Mouse (Mus musculus) mesoderm, embryonic 11.5 days (tissue): ENCODE measurements around the gene Polr2l.

Experiments
- DNase-seq: peaks from one replicate; pipeline ENCODE4 v3.0.0-alpha.2; 2012; ENCODE audit warnings: low read depth, low spot score

Gene Polr2l

DNA sequence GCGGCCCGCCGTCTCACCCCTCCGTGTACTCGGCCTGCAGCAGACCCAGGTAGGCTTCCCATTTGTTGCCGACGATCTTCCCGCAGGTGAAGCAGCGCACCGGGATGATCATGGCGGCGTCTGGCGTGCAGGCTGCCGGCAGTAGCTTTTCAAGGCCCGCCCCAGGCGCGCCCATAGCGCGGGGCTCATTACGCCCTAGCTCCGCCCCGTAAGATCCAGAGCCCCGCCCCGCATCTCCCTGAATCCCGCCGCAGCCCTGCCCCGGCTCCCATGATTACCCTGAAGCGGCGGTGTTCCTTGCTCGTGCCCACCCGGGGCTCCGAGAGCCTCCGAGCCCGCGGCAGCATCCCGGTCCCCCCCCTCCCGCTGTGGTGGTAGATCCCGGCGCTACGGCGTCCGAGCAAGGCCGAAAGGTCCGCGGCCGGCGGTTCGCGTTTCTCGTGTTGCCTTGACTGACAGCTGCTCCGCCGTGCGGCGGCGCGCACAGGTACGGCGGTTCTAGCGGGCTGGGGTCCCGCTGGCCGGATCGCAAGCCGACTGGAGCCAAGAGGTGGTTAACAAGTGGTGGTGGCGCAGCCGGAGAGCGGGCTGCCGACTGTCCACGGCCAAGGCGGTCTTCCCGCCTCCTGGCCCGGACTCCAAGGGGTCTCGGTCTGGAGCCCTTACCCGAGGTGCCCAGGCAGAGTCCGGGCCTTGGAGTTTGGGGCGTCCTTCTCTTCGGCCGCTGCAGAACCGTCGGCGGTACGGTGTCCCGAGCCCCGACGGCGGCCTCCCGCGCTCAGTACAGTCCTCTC lies at the start of gene Polr2l, which contains the start of gene Tspan4:
TSS of gene Polr2l (minus strand) at position 122 of the 794 bp plus-strand sequence.
TSS of gene Tspan4 (plus strand) at position 230 of the 794 bp plus-strand sequence.
- DNase-seq = peak; percentile 83

DNA sequence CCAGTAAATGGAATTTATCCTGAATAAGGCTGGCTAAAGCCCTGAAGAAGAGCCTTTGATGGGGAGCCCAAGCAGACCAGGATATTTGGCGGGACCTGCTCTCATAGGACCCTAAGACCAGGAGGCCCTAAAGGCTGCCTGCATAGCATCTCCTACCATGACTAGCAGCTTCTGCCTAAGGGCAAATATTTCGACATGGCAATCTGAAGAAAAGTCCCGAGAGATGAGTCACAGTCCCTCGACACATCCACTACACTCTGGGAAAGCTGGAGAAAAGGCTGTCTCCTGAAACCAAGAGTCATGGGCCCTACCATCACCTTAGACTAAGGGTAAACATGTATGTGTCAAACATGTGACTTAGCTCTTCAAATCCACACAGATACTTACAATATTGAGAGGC lies 49.3 kb upstream of the Polr2l start:
- no peak for DNase-seq

DNA sequence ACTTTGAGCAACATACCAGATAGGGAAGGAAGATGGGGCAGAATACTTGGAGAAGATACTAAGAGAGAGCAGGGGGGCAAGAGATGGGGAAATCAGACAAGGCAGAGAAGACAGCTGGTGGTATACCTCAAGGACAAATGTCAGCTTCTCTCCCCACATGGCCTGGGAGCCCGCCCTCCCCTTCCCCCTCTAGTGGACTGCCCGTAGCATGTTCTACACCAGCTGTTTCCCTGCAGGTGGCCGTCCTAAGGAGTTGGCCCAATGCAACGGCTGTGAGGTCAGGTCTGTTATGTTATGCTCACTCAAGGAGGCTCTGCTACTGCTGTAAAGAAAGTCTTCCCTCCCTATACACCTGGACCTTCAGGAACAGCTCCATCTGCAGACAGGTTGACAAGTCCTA lies 48.1 kb upstream of the Polr2l start:
- DNase-seq = no peak

DNA sequence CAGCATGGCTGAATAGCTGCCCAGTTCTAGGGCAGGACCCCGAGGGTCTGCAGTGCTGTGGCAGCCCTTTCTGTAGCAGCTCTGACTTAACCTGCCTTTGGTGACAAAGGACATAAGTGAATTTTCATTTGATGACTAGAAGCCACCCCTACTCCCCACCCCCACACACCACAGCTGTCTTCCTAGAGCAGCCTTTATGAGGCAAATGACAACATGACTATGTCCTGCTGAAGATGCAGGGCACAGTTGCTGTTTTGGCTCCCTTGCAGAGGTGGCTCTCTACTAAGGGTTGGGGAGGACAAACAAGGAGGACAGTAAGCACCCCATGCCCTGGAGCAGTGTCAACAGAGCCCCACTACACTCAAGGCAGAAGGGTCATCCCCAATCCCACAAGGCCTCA lies 44.9 kb upstream of the Polr2l start:
- no peak for DNase-seq

DNA sequence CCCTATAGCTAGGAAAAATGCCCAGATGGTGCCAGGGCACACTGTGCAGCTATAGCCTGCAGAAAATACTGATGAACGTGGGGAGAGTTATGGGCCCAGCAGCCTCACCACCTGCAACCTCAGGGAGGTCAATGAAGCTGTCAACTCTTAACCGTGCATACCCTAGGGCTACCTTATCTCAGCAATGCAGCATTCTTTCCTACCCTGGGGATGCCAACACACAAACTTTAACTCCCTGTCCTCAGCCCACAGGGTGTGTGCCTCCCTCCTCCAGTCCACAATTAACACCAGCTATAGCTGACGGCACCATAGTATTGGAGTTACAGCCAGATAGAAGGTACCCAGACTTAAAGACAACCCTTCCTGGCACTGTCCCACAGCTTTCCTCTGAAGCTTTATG lies 44.0 kb upstream of the Polr2l start:
- no peak for DNase-seq

DNA sequence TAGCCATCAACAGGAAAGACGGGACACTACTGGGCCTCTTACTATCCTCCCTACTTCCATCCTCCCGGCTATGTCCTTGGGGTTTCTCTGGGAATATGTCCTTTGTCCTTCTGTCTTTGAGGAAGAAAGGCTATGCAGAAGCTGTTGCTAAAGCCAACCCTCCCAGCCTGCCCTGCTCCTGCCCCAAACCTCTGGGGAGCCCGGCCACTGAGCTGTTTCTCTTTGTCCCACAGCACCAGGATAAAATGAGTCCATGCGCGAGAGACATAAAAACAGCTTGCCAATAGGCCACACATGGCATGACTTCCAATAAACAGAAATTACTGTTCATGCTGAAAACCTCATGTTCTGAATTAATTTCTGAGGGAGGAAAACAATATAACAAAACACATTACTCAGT lies 43.4 kb upstream of the Polr2l start:
- no peak for DNase-seq

DNA sequence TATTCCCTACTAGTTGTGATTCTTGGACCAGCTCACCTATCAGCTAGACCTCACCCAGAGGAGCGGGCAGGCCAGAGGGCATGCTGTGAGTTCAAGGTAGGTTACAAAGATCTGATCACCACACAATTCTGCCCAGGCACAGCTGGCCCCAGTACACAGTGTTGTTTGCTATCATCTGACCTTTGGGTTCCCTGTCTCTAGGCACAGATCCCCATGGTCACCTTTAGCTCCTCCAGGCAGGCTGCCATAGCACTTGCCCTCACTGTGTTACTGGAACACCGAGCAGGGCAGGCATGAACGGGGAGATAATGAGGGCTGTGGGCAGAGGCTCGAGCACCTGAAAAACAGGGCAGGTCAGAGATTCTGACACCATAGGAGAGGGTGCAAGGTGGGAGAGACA lies 42.7 kb upstream of the Polr2l start:
- DNase-seq = no peak

DNA sequence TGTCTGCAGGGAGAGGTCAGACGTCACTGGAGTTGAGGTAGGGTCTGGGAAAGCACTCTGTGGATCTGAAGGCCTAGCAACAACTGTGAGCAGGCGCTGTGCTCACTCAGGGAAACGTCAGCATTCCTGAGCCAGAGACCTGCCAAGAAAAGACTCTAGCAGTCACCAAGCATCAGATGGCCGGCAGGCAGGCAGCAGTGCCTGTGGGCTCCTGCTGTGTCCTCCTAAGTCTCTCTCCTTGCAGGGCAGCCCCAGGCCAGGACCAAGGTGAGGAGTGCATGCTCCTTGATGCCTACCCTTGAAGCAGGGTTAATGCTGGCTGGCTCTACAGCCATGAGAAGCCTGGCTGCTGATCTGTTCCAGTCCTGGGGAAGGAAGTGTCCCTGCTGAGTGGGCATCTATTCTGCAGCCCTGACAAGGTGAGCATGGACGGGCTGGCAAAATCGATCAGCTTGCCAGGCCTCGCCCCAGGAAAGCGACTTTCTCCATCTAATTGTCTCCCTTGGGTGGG lies 35.8 kb upstream of the Polr2l start:
- no peak for DNase-seq

DNA sequence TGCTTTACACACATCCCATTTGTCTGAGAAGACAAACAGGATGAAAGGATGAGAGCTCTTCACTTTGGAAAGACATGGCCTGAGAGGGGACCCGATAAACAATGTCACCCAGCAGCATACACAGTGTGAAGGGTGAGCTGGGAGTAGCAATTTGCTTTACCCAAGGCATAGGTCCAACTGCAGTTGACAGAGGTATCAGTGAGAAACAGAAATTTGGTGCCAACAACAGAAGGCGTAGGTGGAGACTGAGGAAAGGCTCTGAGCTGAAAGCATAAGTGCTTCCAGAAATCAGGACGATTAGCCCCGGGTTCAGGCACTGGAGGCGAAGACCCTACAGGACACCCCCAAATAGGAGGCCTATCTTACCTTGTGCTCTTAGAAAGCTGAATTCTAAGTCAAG lies 35.3 kb upstream of the Polr2l start:
- DNase-seq = no peak

DNA sequence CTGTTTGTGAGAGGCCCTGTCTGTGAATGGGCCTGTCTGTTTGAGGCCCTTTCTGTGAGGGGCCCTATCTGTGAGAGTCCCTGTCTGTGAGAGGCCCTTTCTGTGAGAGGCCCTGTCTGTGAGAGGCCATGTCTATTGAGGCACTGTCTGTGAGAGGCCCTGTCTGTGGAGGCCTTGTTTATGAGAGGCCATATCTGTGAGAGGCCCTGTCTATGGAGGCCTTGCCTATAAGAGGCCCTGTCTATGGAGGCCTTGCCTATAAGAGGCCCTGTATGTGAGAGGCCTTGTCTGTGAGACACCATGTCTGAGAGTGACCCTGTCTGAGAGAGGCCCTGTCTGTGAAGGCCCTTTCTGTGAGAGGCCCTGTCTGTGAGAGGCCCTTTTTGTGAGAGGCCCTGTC lies 33.2 kb upstream of the Polr2l start:
- no peak for DNase-seq

DNA sequence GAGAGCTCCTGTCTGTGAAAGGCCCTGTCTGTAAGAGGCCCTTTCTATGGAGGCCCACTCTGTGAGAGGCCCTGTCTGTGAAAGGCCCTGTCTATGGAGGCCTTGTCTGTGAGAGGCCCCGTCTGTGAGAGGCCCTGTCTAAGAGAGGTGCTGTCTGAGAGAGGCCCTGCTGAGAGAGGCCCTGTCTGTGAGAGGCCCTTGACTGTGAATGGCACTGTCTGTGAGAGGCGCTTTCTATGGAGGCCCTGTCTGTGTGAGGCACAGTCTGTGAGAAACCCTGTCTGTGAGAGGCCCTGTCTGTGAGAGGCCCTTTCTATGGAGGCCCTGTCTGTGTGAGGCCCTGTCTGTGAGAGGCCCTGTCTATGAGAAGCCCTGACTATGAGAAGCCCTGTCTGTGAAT lies 31.3 kb upstream of the Polr2l start:
- no peak for DNase-seq

DNA sequence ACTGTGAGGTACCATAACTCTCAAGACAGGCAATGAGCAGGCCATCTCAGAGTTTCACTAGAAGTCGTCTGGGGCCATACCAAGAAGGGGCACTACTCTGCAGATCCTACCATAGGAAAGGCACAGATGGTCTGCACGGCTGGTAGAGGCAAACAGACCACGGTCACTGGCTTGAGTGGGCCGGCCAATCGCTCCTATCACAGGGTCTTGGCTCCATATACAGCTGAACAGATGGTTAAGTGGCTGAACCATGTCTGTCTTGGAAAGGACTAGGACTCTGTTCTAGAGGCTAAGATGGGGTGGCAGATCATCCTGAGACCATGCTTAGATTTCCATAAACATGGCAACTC lies 27.6 kb upstream of the Polr2l start:
- no peak for DNase-seq

DNA sequence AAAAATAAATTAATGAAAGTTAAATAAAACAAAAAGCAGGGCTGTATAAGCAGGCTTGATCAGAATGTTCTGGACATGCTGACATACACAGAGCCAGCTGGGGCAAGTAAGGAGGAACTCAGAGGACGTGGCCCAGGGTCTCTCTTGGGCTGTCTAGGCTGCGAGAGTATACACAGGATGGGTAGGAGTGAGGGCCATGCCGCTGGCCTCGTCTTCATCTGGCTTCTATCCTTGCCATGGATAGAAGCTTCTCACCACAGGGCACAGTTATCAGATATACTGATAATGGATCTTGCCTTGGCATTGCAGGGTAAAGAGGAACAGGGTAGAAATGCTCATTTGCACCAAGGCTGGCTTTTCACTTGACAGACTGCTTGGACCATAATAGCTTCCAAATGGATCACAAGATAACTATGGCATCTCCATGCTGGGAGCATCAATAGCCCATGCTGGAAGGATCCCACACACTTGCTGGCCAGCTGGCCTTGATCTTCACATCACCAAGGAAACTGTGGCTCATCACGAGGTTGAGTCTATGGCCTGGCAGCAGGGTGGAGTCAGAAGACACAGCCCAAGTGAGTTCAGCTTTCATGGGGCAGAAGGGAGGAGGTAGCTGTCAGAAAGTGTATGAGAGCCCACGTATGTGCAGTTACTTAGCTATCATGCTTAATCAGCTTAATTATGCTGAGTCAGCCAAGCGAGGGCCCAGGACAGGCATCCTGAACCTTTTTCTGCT lies 27.1 kb upstream of the Polr2l start:
- no peak for DNase-seq

DNA sequence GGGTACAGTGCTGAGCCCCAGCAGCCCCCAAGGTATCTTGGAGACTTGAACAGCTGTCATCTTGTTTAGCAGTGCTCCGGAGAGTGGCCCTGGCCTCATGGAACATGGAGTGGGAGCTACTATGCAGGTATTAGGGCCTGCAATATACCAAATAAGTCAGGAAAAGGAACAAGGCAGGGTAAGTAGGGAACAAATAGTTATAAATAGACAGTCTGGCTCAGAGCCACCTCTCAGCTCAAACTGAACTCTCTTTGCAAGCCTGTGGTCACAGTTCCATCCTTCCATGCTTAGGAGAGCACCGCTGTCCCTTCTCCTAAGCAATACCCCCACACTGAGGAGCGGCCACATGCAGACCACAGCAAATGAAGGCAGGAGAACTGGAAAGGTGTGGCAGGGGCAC lies 22.7 kb upstream of the Polr2l start:
- no peak for DNase-seq

DNA sequence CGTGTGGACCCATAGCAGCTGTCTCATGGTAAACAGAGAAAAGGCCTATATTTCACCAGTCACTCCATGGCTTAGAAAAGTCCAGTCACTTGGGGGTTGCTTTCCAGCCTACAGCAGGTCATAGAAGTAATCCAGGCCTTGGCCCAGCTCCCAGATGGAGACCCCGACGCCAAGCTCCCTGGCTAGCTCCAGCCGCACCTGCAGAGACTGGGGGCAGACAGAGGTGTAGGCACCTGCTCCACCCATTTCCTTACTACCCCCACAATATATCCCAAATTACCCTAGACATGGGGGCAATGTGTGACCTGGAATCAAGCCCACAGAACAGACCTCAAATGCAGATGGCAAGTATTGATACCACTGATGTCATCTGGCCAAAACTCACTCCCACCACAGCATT lies 21.0 kb upstream of the Polr2l start:
- no peak for DNase-seq

DNA sequence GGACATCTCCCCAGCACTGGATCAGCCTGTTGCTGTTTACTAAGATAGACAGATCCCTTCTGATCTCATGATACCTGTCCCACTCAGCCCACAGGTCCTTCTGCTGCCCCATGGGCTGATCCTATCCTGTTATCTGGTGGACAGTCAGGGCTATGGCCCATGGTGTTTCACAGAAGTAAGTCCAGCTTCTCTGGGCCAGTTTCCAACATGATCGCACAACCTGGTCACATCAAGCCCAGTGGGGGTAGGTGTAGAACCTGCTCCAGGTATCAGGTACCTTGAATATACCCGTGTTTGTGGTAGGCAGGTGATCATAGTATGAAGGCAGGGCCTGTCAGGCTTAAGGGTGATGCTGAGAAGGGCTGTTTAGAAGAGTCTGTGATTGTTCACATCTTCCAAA lies 20.4 kb upstream of the Polr2l start:
- no peak for DNase-seq

DNA sequence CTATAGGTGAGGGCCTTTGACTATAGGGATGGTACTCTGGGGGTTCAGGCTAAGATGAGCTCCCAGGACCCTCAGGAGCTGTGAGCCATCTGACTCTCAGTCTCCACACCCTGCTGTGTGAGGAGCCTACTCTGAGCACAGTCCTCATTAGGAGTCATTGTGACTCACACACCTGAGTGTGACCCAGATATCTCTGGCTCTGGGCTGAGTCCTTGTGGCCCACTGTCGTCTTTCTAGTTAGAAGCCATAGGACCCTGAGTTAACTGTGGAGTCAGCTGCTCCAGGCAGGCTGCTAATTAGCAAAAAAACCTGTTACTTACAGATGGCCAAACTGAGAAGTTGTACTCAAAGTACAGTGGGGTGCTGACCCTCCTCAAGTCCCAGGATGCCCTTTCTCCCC lies 18.8 kb upstream of the Polr2l start:
- DNase-seq = no peak

DNA sequence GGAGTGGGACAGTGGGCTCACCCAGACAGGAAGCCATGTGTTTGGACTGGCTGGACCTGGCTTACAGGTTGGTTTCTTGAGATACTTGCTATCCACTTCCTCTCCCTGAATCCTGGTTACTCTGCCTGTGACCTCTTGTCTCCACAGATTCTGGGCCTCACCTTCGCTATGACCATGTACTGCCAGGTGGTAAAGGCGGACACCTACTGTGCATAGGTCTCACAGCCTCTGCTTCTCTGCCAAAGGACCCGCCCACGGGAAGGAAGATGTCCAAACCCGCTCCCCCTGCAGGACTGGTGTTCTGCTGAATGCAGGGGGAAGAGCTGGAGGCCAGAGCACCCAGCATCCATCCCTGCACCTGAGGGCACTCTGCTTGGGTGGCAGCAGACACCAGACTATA lies 17.8 kb upstream of the Polr2l start:
- no peak for DNase-seq

DNA sequence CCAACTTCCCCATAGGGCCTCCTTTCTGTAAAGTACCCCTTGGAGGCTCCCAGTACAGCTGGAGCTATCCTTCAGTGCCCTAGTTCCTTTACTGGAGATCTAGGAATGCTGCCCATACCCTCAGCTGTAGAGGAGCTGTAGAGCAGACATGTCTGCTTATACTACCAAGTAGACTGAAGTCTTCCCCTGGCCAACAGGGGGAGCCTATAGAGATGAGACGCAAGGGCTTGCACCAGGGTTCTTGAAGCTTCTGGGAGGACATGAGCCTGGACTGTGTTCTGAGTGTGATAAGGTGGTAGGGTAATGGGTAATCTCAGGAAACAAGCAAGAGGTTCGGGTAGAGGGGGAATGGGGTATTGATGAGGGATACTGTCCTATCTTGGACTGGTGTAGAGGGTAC lies 16.2 kb upstream of the Polr2l start:
- no peak for DNase-seq

DNA sequence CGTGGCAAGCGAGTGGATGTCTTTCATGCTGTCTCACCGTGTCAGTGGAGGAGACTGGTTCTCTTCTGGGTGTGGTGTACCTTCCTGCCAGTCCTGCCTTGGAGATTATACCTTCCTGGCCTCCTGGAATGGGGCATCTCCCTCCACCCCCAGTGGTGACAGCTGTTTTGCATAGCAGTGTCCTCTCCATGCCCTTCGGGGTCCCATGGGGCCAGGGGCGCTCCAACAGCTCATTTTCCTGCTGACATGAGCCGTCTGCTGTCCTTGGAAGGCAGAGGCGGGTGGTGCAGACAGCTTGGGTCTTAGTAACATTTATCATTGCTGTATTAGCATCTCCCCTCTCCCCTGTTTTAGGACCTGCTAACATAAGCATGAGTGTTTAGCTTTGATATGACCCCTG lies 12.2 kb upstream of the Polr2l start:
- no peak for DNase-seq

DNA sequence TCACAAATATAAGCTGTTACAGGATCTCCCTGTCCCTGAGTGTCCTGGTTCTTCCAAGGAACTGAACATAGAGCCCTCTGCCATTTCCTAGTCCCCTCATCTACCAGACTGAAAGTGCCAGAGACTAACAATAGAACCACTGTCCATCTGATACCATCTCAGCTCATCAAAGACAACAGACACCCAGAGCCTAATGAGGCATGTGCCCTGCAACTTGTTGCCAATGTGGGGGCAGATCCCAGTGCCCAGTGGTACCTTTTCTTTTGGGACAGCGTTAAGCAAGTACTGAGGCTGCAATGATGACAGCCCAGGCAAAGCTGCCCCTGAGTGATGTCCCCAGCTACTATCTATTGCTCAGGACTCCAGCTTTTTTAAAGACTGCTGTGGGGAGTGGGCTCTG lies 11.3 kb upstream of the Polr2l start:
- DNase-seq = no peak

DNA sequence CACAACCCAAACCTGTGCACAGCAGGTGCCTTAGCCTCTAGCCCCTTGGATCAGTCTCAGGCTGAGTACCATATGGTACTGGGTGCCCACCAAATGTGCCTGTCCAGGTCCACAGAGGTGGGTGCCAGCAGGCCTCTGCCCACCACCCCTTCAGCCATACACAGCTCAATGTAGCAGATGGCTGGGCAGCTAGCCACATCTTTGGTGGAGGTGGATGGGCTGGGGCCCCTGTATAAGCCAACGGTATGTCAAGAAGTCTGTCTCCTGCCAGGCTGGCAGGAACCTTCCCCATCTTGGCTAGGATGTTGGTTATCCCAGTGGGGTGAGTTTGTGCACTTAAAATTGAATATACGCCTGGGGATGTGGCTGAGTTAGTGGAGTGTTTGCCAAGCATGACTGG lies 10.7 kb upstream of the Polr2l start:
- no peak for DNase-seq

DNA sequence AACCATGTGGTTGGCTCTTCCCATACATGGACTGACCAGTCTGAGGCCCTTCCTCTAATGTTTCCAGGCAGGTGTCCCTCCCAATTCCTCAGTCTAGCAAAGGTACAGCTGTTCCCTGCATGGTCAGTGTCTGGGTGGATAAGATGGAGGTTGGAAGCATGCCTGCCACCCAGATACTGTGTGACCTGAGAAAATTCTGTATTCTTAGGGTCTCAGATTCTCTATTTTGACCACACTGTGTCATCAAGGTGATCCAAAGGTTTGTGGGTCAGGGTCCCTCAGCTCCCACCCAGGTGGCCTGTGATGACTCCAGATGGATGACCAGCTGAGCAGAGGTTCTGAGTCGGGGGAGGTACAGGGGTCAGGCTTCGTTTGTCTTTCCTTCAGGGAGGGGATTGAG lies 10.3 kb upstream of the Polr2l start:
- no peak for DNase-seq
